Mouse (Mus musculus) neural tube, embryonic 13.5 days (tissue): ENCODE measurements at regions not wholly inside any gene's neighbourhood (a gene's known extent, or its start where the extent isn't known, plus 50 kb on each side); places are given as distances from the start of the nearest gene placed in this dataset.

Experiments
- ATAC-seq: fragments of 200-750 bp; cut with Nextera tagmentation; 2 replicates; pipeline ENCODE4 v1.8.0; 2017; ENCODE audit warnings: low read depth, mild to moderate bottlenecking, moderate TSS enrichment, moderate library complexity
- H3K27ac ChIP-seq: fragments of 300-500 bp; sonication (generic); replicated peaks from 2 replicates; pipeline ENCODE4 v1.5.1; 2015; ENCODE audit warnings: moderate library complexity, mild to moderate bottlenecking, inconsistent platforms
- H3K27me3 ChIP-seq: fragments of 300-500 bp; sonication (generic); 2 replicates; pipeline ENCODE4 v1.6.1; 2015; ENCODE audit warnings: mild to moderate bottlenecking, inconsistent platforms
- H3K36me3 ChIP-seq: fragments of 300-500 bp; sonication (generic); 2 replicates; pipeline ENCODE4 v1.6.1; 2015; ENCODE audit warnings: mild to moderate bottlenecking, inconsistent platforms
- H3K4me1 ChIP-seq: fragments of 300-500 bp; sonication (generic); replicated peaks from 2 replicates; pipeline ENCODE4 v1.6.1; 2015; ENCODE audit warnings: inconsistent platforms
- H3K4me2 ChIP-seq: fragments of 300-500 bp; sonication (generic); 2 replicates; pipeline ENCODE4 v1.6.1; 2015; ENCODE audit warnings: inconsistent platforms, mild to moderate bottlenecking, moderate library complexity
- H3K4me3 ChIP-seq: fragments of 300-500 bp; sonication (generic); 2 replicates; pipeline ENCODE4 v1.5.1; 2015; ENCODE audit warnings: mild to moderate bottlenecking, inconsistent platforms
- H3K9ac ChIP-seq: fragments of 300-500 bp; sonication (generic); 2 replicates; pipeline ENCODE4 v1.6.1; 2015; ENCODE audit warnings: moderate library complexity, mild to moderate bottlenecking, inconsistent platforms
- H3K9me3 ChIP-seq: fragments of 300-500 bp; sonication (generic); 2 replicates; pipeline ENCODE4 v1.6.1; 2016; ENCODE audit warnings: inconsistent platforms
- WGBS: fragments of 180-500 bp; shearing (Covaris S2); methylation state at CpG from one replicate; pipeline ENCODE4 v1.1.7; 2015; 5-methylcytosine and 5-hydroxymethylcytosine counted together

DNA sequence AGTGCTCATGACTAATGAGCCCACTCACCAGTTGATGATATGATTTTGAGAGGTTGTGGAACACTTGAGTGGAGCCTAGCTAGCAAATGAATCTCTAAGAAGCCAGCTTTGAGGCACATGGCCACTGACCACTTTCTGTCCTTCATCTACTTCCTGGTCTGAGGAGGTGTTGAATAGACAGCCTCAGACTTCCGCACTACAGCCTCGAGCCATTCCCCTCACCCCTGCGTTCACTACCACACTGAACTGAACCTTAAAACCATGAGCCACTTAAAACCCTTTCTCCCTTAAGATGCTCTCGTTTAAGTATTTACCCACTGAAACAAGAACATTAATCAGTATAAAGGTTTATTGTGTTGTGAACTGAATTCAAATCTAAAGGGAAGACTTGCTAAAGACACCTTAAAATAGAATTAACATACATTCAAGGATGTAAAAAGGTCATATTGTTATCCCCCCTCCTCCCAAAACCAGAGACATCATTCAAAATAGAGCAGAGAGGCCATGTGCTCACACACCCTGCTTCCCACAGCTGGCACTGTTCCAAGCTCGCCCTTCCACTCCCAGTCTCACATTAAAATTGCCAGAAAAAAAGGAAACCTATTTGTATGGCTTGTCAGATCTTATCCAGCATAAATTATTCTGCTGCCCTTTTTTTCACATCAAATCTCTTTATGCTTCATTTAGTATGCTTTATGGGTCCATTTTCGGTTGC is 758.8 kb downstream of the Ryr2 start:
- Histone ChIP-seq H3K27ac (no peak overlapping the region), H3K4me3 (no peak overlapping the region), H3K4me1 (peaks cover 7% of the 10 kb centered on the region; the same call in 1 of the 2 replicates), H3K27me3 (no peaks in the 10 kb centered on the region), H3K9ac (no peak overlapping the region), H3K4me2 (no peak overlapping the region), H3K36me3 (no peaks in the 10 kb centered on the region), H3K9me3 (no peaks in the 10 kb centered on the region)
- ATAC-seq: peak; percentile 64; the same call in 1 of the 2 replicates
- 35% methylated on average over 6 of the region's 6 CpGs for WGBS

DNA sequence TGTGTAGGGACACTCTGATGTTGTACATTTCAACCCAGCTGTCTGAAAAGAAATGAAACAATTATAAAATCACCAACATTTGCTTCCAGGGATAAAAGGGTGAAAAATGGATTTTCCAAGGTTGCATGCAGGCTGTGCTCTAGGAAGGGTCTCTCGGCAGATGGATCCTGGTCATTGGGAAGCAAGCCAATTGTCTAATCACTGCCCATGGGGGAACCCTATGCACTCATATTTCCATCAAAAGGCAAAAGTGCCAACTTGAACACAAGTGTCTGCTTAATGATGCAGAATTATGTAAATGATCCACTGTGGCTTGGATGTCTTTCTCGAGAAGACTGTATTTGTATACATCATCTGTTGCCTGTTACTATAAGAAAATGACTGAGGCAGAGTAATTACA is 762.2 kb downstream of the Ryr2 start:
- 60% methylated on average over 2 of the region's 2 CpGs for WGBS
- no peaks in the 10 kb centered on the region for H3K27me3 ChIP-seq
- H3K27ac ChIP-seq: no peak overlapping the region
- H3K36me3 ChIP-seq: no peaks in the 10 kb centered on the region
- H3K4me3 ChIP-seq: no peak overlapping the region
- peak; percentile 61 for ATAC-seq
- peaks cover 7% of the 10 kb centered on the region; the same call in 1 of the 2 replicates for H3K4me1 ChIP-seq
- no peaks in the 10 kb centered on the region for H3K9me3 ChIP-seq
- no peak overlapping the region for H3K4me2 ChIP-seq
- H3K9ac ChIP-seq: no peak overlapping the region

GRCm38 (mm10) chr13:11338297-11338616 is 768.5 kb downstream of the Ryr2 start:
- H3K9me3 ChIP-seq: no peaks in the 10 kb centered on the region
- H3K27ac ChIP-seq: no peak overlapping the region
- H3K9ac ChIP-seq: no peak overlapping the region
- H3K4me1 ChIP-seq: no peaks in the 10 kb centered on the region; the same call in 1 of the 2 replicates
- 71% methylated on average over 9 of the region's 9 CpGs for WGBS
- peak; percentile 47; the same call in 1 of the 2 replicates for ATAC-seq
- no peak overlapping the region for H3K4me3 ChIP-seq
- no peaks in the 10 kb centered on the region for H3K27me3 ChIP-seq
- H3K4me2 ChIP-seq: no peak overlapping the region
- no peaks in the 10 kb centered on the region for H3K36me3 ChIP-seq

DNA sequence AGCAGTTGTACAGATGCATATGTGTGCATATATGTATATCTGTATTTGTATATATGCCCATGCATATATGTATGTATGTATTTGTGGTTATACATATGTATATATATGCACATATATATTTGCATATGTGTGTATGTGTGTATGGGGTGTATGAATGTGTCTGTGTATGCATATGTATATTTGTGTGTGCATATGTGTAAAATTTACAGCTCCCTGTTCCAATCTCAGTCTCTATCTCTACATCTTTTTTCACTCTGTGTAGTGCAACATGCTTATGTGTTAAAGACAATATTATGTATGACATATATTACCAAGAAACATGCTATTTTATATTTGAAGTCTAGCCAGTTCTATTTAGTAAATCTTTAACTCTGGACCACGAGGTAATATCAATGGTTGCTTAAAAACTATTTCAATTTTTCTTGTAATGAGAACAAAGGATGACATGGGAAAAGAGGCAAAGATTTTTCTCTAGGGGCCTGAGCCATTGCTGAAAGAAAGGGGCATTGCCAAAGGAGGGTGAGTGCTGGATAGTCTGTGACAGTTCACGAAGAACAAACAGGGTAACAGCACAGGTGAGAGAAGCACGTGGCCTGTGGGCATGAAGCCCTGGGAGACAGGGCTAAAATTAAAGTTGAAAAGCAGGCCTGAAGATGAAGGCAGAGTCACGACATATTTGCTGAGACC is 769.0 kb downstream of the Ryr2 start:
- no peak overlapping the region for H3K4me2 ChIP-seq
- H3K36me3 ChIP-seq: no peaks in the 10 kb centered on the region
- H3K4me3 ChIP-seq: no peak overlapping the region
- H3K27me3 ChIP-seq: no peaks in the 10 kb centered on the region
- no peaks in the 10 kb centered on the region; the same call in 1 of the 2 replicates for H3K4me1 ChIP-seq
- 74% methylated on average over 4 of the region's 4 CpGs for WGBS
- H3K27ac ChIP-seq: no peak overlapping the region
- no peaks in the 10 kb centered on the region for H3K9me3 ChIP-seq
- no peak overlapping the region for H3K9ac ChIP-seq
- ATAC-seq: no peak

- no peak overlapping the region for H3K9ac ChIP-seq
- H3K36me3 ChIP-seq: no peaks in the 10 kb centered on the region
- no peaks in the 10 kb centered on the region for H3K27me3 ChIP-seq
- H3K27ac ChIP-seq: no peak overlapping the region
- H3K4me2 ChIP-seq: no peak overlapping the region
- H3K4me1 ChIP-seq: no peaks in the 10 kb centered on the region; the same call in 1 of the 2 replicates
- H3K9me3 ChIP-seq: no peaks in the 10 kb centered on the region
- H3K4me3 ChIP-seq: no peak overlapping the region
- 83% methylated on average over 3 of the region's 3 CpGs for WGBS
- ATAC-seq: no peak
Measured at GRCm38 (mm10) chr13:11336958-11337357, 769.8 kb downstream of the Ryr2 start.

DNA sequence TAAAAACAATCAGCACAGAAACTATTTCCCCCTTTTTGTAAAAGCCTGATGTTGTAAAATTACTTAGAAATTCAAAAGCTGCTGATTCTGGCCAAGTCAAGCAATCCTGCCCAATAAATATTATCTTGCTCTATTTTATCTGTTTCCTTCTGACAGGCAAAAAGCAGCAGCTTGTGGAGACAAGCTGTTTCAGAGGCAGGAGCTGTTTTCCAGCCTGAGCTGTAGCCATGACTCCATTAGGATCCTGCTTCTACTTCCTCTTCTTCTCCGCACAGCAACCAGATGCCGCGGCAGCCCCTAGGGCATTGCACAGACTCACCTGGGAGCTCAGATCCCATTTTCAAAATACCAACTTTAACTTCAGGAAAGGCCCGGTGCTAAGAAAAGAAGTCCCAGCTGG is 774.8 kb downstream of the Ryr2 start:
- Histone ChIP-seq H3K4me2 (no peak overlapping the region), H3K36me3 (no peaks in the 10 kb centered on the region), H3K27ac (no peak overlapping the region), H3K9me3 (no peaks in the 10 kb centered on the region), H3K4me3 (no peak overlapping the region), H3K9ac (no peak overlapping the region), H3K27me3 (no peaks in the 10 kb centered on the region), H3K4me1 (no peaks in the 10 kb centered on the region)
- no peak for ATAC-seq
- 79% methylated on average over 4 of the region's 4 CpGs for WGBS

DNA sequence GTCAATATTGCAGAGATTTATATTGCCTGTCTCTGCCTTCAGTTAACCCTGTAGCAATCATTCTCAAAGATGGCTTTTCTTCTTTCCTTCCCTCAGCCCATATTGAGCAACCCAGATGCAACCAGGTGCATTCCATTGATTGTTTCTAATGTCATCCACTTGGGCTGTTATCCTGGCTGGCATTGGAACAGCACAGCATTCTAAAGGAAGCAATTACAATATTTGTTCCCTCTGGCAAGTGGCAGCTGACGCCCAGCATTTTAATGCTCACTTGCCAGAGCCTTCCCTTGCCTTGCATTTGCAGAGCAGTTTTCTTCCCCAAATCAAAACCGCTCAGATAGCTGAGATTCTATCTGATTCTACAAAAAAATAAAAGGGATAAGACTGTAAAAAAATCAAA is 798.0 kb downstream of the Ryr2 start:
- no peaks in the 10 kb centered on the region for H3K27me3 ChIP-seq
- no peaks in the 10 kb centered on the region for H3K36me3 ChIP-seq
- H3K4me3 ChIP-seq: no peak overlapping the region
- H3K4me1 ChIP-seq: no peaks in the 10 kb centered on the region
- no peak for ATAC-seq
- 70% methylated on average over 2 of the region's 2 CpGs for WGBS
- no peak overlapping the region for H3K9ac ChIP-seq
- no peak overlapping the region for H3K27ac ChIP-seq
- peaks cover 3% of the 10 kb centered on the region; the same call in 1 of the 2 replicates for H3K9me3 ChIP-seq
- no peak overlapping the region for H3K4me2 ChIP-seq

DNA sequence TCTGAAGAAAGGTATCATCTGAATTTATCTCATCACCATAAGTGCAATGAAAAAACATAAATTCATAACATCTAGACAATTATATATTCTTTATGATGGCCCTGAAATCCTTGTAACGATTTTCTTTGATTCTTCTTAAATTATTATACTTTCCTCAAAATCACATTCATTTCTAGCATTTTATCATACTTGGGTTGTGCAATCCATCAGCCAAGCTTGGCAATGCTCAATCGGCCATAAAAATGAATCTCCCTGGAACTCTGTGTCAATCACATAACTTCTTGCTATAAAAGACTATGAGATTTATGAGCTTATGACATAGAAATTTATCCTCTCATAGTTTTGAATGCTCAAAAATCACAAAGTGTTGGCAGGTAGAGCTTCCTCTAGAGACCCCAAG is 811.3 kb downstream of the Ryr2 start:
- ATAC-seq: no peak
- H3K36me3 ChIP-seq: no peaks in the 10 kb centered on the region
- no peak overlapping the region for H3K4me3 ChIP-seq
- H3K4me2 ChIP-seq: no peak overlapping the region
- H3K9me3 ChIP-seq: no peaks in the 10 kb centered on the region
- no peak overlapping the region for H3K9ac ChIP-seq
- no peak overlapping the region for H3K27ac ChIP-seq
- H3K27me3 ChIP-seq: no peaks in the 10 kb centered on the region
- no peaks in the 10 kb centered on the region for H3K4me1 ChIP-seq
- 87% methylated on average over 2 of the region's 2 CpGs for WGBS

- no peak overlapping the region for H3K9ac ChIP-seq
- H3K9me3 ChIP-seq: no peaks in the 10 kb centered on the region
- no peaks in the 10 kb centered on the region for H3K27me3 ChIP-seq
- no peak overlapping the region for H3K4me2 ChIP-seq
- no peaks in the 10 kb centered on the region for H3K4me1 ChIP-seq
- H3K36me3 ChIP-seq: no peaks in the 10 kb centered on the region
- WGBS: 92% methylated on average over 1 of the region's 1 CpGs
- H3K4me3 ChIP-seq: no peak overlapping the region
- ATAC-seq: no peak
- no peak overlapping the region for H3K27ac ChIP-seq
Measured at GRCm38 (mm10) chr13:11294689-11295088, 812.1 kb downstream of the Ryr2 start.

DNA sequence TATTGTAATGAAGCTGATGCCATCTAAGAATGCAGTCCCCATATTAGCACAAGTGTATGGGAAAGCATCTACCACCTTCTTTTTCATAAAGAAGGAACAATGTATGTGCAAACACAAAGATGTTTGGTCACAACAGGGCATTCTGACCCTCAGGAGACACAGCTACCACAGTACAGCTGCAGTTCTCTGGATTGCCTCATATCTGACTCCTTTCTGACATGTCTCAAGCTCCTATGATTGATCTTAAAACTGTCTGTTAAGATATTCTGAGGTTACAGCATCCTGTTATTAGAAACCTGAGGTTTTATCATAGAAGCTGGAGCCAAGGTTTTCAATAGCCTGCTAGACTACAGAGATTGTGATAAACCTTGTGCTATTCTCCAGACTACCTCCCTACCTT is 813.0 kb downstream of the Ryr2 start:
- no peak overlapping the region for H3K4me2 ChIP-seq
- no peak for ATAC-seq
- H3K9ac ChIP-seq: no peak overlapping the region
- H3K4me3 ChIP-seq: no peak overlapping the region
- no peak overlapping the region for H3K27ac ChIP-seq
- H3K27me3 ChIP-seq: no peaks in the 10 kb centered on the region
- H3K9me3 ChIP-seq: no peaks in the 10 kb centered on the region
- no peaks in the 10 kb centered on the region for H3K36me3 ChIP-seq
- H3K4me1 ChIP-seq: no peaks in the 10 kb centered on the region

DNA sequence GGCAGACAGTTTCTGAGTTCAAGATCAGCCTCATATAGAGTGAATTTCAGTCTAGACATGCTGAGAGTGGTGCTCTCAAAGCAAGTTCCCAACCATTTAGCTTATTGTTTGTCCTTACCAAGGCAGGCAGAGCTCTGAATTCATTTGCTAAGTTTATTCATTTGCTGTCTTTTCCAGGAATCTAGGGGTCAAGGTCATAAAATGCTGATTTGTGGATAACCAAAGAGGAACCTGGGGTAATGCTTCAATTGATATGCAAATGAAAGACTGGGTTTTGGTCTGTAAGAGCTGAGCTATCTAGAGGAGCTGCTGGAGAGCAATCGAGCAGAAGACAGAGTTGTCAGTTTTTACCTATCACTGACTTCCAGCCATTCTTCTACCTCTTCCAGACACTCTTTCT is 832.8 kb downstream of the Ryr2 start:
- Histone ChIP-seq H3K27ac (no peak overlapping the region), H3K9ac (no peak overlapping the region), H3K4me3 (no peak overlapping the region), H3K9me3 (no peaks in the 10 kb centered on the region), H3K4me1 (no peaks in the 10 kb centered on the region), H3K27me3 (no peaks in the 10 kb centered on the region), H3K36me3 (no peaks in the 10 kb centered on the region), H3K4me2 (no peak overlapping the region)
- ATAC-seq: no peak
- WGBS: 8% methylated on average over 1 of the region's 1 CpGs

DNA sequence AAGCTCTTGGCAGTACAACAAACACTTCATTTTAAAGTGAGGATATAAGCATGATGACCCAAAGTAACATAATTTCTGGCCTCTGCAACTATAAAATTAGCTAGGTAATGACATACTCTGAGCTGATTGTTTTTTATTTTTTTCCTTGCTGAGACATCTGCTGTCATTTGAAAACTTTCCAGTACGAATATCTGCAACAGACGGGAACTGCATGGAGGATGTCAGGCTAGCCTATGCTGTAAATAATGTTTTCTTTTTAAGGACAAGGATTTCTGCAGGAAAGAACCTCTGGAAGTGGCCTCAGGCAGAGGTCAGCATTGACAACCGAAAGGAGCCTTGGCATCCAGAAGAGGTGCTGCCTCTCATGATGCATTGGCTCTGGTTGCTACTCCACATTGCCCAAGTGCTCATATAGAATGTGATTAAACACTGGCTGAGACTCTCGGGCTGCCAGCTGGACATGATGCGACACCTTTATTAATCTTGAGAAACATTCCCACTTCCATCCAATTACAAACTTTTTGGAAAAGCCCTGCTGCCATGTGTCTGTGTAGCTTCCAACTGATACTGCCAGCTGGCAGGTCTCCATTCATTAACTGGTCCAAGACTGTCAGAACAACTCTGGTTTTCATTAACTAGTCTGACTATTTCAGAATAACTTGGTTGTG is 837.9 kb downstream of the Ryr2 start:
- Histone ChIP-seq H3K27me3 (no peaks in the 10 kb centered on the region), H3K9ac (no peak overlapping the region), H3K9me3 (no peaks in the 10 kb centered on the region), H3K4me1 (no peaks in the 10 kb centered on the region), H3K36me3 (no peaks in the 10 kb centered on the region), H3K4me2 (no peak overlapping the region), H3K27ac (no peak overlapping the region), H3K4me3 (no peak overlapping the region)
- ATAC-seq: no peak
- WGBS: 84% methylated on average over 5 of the region's 5 CpGs
